Mouse (Mus musculus): ENCODE measurements at regions not wholly inside any gene's neighbourhood (a gene's known extent, or its start where the extent isn't known, plus 50 kb on each side); places are given as distances from the start of the nearest gene placed in this dataset.

- H3K27ac ChIP-seq (ENCODE audit: insufficient read depth, low read length) = no peak overlapping the region
These were observed 528.8 kb upstream of the Itga1 start for GRCm38 (mm10) chr13:115630603-115631002.

GRCm38 (mm10) chr13:115613174-115613573 is 511.4 kb upstream of the Itga1 start:
- H3K4me3 ChIP-seq (ENCODE audit: low read depth, low read length) = no peak overlapping the region
- H3K27ac ChIP-seq (ENCODE audit: insufficient read depth, low read length) = no peak overlapping the region
- TF ChIP-seq CTCF (IDR thresholded peaks at IDR 0.05; ENCODE audit: low read depth, low read length) (no peak), POLR2A (IDR thresholded peaks at IDR 0.05; ENCODE audit: insufficient read depth, low read length) (no peak), EP300 (IDR thresholded peaks at IDR 0.05; ENCODE audit: insufficient read depth, low read depth, low read length) (no peak)
- H3K9ac ChIP-seq (ENCODE audit: low read depth, poor library complexity, severe bottlenecking) = no peak overlapping the region
- H3K27me3 ChIP-seq (ENCODE audit: control insufficient read depth, insufficient read depth, low read length, poor library complexity, severe bottlenecking) = no peaks in the 10 kb centered on the region
- no peaks in the 10 kb centered on the region for H3K9me3 ChIP-seq (replicated peaks; ENCODE audit: control insufficient read depth, insufficient read depth, low read length, poor library complexity, severe bottlenecking)
- no peaks in the 10 kb centered on the region for H3K36me3 ChIP-seq (ENCODE audit: control insufficient read depth, insufficient read depth, low read length, poor library complexity, severe bottlenecking)
- H3K4me1 ChIP-seq (ENCODE audit: control insufficient read depth, insufficient read depth, low read length) = no peaks in the 10 kb centered on the region

More at GRCm38 (mm10) chr13:115630603-115631002, 528.8 kb upstream of the Itga1 start:
- Histone ChIP-seq H3K27me3 (ENCODE audit: control insufficient read depth, insufficient read depth, low read length, poor library complexity, severe bottlenecking) (no peaks in the 10 kb centered on the region), H3K9me3 (replicated peaks; ENCODE audit: control insufficient read depth, insufficient read depth, low read length, poor library complexity, severe bottlenecking) (no peaks in the 10 kb centered on the region), H3K4me3 (ENCODE audit: low read depth, low read length) (no peak overlapping the region), H3K4me1 (ENCODE audit: control insufficient read depth, insufficient read depth, low read length) (no peaks in the 10 kb centered on the region), H3K36me3 (ENCODE audit: control insufficient read depth, insufficient read depth, low read length, poor library complexity, severe bottlenecking) (no peaks in the 10 kb centered on the region), H3K9ac (ENCODE audit: low read depth, poor library complexity, severe bottlenecking) (no peak overlapping the region)
- TF ChIP-seq CTCF (IDR thresholded peaks at IDR 0.05; ENCODE audit: low read depth, low read length) = no peak
- TF ChIP-seq EP300 (IDR thresholded peaks at IDR 0.05; ENCODE audit: insufficient read depth, low read depth, low read length) = no peak
- TF ChIP-seq POLR2A (IDR thresholded peaks at IDR 0.05; ENCODE audit: insufficient read depth, low read length) = no peak

DNA sequence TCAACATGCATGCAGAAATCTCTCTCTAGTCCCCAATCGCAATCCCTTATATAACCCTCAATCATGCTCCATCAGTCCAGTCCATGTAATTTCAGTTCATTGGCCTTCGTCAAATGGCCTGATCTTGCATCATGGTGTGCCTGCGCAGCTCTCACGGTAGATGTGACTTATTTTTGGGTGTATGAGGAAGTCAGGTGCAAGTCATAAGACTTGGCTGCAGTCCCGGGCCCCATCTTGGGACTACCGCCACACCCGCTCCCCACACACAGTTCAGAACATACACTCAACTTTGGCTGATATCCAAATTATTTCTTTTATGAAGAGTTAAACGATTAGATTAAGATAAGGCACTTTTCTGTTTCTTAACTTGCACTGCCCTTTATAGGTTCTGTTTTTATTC is 504.7 kb upstream of the Itga1 start:
- Histone ChIP-seq H3K9me3 (replicated peaks; ENCODE audit: control insufficient read depth, insufficient read depth, low read length, poor library complexity, severe bottlenecking) (no peaks in the 10 kb centered on the region), H3K4me3 (ENCODE audit: low read depth, low read length) (no peak overlapping the region)
- no peak for TF ChIP-seq POLR2A (IDR thresholded peaks at IDR 0.05; ENCODE audit: insufficient read depth, low read length)
- no peak for TF ChIP-seq CTCF (IDR thresholded peaks at IDR 0.05; ENCODE audit: low read depth, low read length)
- no peak for TF ChIP-seq EP300 (IDR thresholded peaks at IDR 0.05; ENCODE audit: insufficient read depth, low read depth, low read length)

GRCm38 (mm10) chr13:115595126-115595671 is 493.4 kb upstream of the Itga1 start:
- Histone ChIP-seq H3K27me3 (ENCODE audit: control insufficient read depth, insufficient read depth, low read length, poor library complexity, severe bottlenecking) (no peaks in the 10 kb centered on the region), H3K4me1 (ENCODE audit: control insufficient read depth, insufficient read depth, low read length) (no peaks in the 10 kb centered on the region), H3K4me3 (ENCODE audit: low read depth, low read length) (no peak overlapping the region), H3K27ac (ENCODE audit: insufficient read depth, low read length) (no peak overlapping the region), H3K9ac (ENCODE audit: low read depth, poor library complexity, severe bottlenecking) (no peak overlapping the region), H3K9me3 (replicated peaks; ENCODE audit: control insufficient read depth, insufficient read depth, low read length, poor library complexity, severe bottlenecking) (no peaks in the 10 kb centered on the region), H3K36me3 (ENCODE audit: control insufficient read depth, insufficient read depth, low read length, poor library complexity, severe bottlenecking) (no peaks in the 10 kb centered on the region)
- TF ChIP-seq POLR2A (IDR thresholded peaks at IDR 0.05; ENCODE audit: insufficient read depth, low read length) = no peak
- no peak for TF ChIP-seq EP300 (IDR thresholded peaks at IDR 0.05; ENCODE audit: insufficient read depth, low read depth, low read length)
- TF ChIP-seq CTCF (IDR thresholded peaks at IDR 0.05; ENCODE audit: low read depth, low read length) = no peak

More for the DNA sequence above, 504.7 kb upstream of the Itga1 start:
- Histone ChIP-seq H3K27ac (ENCODE audit: insufficient read depth, low read length) (no peak overlapping the region), H3K9ac (ENCODE audit: low read depth, poor library complexity, severe bottlenecking) (no peak overlapping the region), H3K4me1 (ENCODE audit: control insufficient read depth, insufficient read depth, low read length) (no peaks in the 10 kb centered on the region), H3K27me3 (ENCODE audit: control insufficient read depth, insufficient read depth, low read length, poor library complexity, severe bottlenecking) (no peaks in the 10 kb centered on the region), H3K36me3 (ENCODE audit: control insufficient read depth, insufficient read depth, low read length, poor library complexity, severe bottlenecking) (no peaks in the 10 kb centered on the region)

- H3K4me3 ChIP-seq (ENCODE audit: low read depth, low read length) = no peak overlapping the region
- no peak overlapping the region for H3K9ac ChIP-seq (ENCODE audit: low read depth, poor library complexity, severe bottlenecking)
- H3K9me3 ChIP-seq (replicated peaks; ENCODE audit: control insufficient read depth, insufficient read depth, low read length, poor library complexity, severe bottlenecking) = no peaks in the 10 kb centered on the region
- no peak overlapping the region for H3K27ac ChIP-seq (ENCODE audit: insufficient read depth, low read length)
- TF ChIP-seq CTCF (IDR thresholded peaks at IDR 0.05; ENCODE audit: low read depth, low read length) = no peak
- no peak for TF ChIP-seq EP300 (IDR thresholded peaks at IDR 0.05; ENCODE audit: insufficient read depth, low read depth, low read length)
- no peak for TF ChIP-seq POLR2A (IDR thresholded peaks at IDR 0.05; ENCODE audit: insufficient read depth, low read length)
- no peaks in the 10 kb centered on the region for H3K27me3 ChIP-seq (ENCODE audit: control insufficient read depth, insufficient read depth, low read length, poor library complexity, severe bottlenecking)
- no peaks in the 10 kb centered on the region for H3K36me3 ChIP-seq (ENCODE audit: control insufficient read depth, insufficient read depth, low read length, poor library complexity, severe bottlenecking)
- no peaks in the 10 kb centered on the region for H3K4me1 ChIP-seq (ENCODE audit: control insufficient read depth, insufficient read depth, low read length)
These were observed 474.2 kb upstream of the Itga1 start for GRCm38 (mm10) chr13:115575967-115576366.

- TF ChIP-seq CTCF (IDR thresholded peaks at IDR 0.05; ENCODE audit: low read depth, low read length) (no peak), EP300 (IDR thresholded peaks at IDR 0.05; ENCODE audit: insufficient read depth, low read depth, low read length) (no peak), POLR2A (IDR thresholded peaks at IDR 0.05; ENCODE audit: insufficient read depth, low read length) (no peak)
- Histone ChIP-seq H3K4me1 (ENCODE audit: control insufficient read depth, insufficient read depth, low read length) (no peaks in the 10 kb centered on the region), H3K9ac (ENCODE audit: low read depth, poor library complexity, severe bottlenecking) (no peak overlapping the region), H3K9me3 (replicated peaks; ENCODE audit: control insufficient read depth, insufficient read depth, low read length, poor library complexity, severe bottlenecking) (no peaks in the 10 kb centered on the region), H3K36me3 (ENCODE audit: control insufficient read depth, insufficient read depth, low read length, poor library complexity, severe bottlenecking) (no peaks in the 10 kb centered on the region), H3K4me3 (ENCODE audit: low read depth, low read length) (no peak overlapping the region), H3K27ac (ENCODE audit: insufficient read depth, low read length) (no peak overlapping the region), H3K27me3 (ENCODE audit: control insufficient read depth, insufficient read depth, low read length, poor library complexity, severe bottlenecking) (no peaks in the 10 kb centered on the region)
These were observed 473.5 kb upstream of the Itga1 start for GRCm38 (mm10) chr13:115575052-115575891.

Measured in ES-Bruce4 (cell line).